Mouse (Mus musculus) cerebellum, adult (tissue): ENCODE data around the gene Zfp185.

Experiments used
- ATAC-seq: cut with Nextera tagmentation; 2 replicates; pipeline ENCODE4 v1.9.2; 2017; ENCODE audit warnings: mild to moderate bottlenecking, moderate library complexity, mixed read lengths; ENCODE audit not compliant: insufficient number of reproducible peaks, low FRiP score, low TSS enrichment

The Zfp185 gene

DNA sequence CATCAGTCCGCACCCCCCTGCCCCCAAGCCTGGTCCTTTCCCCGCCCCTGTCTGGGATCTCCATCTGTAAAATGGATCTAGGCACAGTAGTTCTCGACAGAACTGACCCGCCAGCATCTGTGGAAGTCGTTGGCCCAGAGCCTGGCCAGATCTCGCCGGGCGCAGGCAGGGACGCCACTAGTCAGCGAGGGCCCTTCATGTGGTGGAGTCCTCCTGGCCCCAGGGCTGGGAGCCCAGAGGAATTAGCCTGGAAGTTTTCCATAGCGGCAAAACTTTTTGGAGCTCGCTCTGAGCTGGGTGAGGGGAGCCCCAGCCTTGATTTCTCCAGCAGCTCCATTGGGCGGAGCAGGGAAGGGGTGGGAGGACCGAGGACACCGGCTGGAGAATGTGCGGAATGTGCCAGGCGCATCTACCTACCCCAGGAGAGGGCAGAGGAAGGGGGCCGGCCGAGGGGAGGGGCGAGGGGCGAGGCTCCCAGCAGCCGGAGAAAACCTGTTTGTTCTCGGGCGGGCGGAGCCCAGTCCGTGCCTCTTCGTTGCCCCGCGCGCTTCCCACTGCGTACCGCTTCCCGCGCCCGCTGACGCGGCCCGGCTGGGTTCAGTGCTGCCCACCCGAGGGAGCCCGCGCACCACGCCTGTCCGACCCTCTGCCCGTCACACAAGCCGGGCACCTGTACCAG lies at the start of gene Zfp185:
Gene Zfp185, plus strand, starts transcription at position 499 of the 679 bp plus-strand sequence.
- no peak for ATAC-seq

DNA sequence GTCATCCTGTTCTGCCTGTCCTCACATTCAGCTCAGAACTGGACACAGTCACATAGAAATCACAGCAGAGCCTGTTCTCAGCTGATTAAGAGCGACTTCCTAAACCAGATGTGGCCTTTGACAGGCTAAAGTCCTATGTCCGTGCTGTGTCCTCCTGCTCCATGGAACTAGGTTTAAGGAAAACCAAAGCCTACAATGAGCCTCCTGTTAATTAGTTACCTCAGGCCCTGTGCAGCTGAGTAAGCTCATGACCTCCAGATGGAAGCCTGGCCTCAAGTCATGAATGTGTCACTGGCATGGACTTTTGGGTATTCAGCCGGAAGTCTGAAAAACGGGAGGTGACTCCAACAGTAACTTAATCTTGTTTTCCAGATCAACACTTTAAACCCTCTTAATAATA lies 33.7 kb upstream of the Zfp185 start:
- ATAC-seq = no peak

DNA sequence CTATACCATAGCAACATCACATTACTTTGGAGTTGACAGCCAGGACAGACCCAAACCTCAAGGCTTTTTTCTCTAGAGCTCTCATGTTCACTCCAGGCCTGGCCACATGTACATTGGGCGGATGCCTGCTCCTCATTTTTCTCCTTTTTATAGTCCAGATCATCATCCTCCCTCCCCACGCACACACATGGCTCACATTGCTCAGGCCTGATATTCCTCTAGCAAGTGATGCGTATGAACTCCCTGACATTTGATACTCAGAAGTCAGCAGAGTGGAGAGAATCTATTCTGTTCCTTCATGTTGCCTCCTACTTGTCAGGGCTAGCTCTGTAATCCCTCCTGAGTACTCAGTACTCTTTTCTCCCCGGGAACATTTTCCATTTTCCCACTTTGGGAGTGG lies 30.7 kb upstream of the Zfp185 start:
- ATAC-seq = no peak

DNA sequence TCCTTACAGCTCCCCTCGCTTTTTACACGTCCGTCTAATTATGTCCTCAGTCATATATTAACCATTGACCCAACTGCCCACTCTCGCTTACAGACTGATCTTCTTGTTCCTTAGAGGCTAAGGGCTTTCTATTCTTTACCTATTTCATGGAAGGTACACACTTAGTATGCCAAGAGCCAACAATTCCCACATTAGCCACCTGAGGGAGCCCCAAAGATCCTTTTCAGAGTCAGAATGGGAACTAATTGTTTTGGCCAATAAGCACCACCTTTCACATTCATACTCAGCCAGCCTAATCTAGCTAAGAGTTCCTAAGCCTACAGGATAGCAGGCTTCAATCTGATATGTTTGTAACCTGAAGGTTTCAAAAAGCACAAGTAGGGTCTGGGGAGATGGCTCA lies 26.7 kb upstream of the Zfp185 start:
- ATAC-seq = no peak

DNA sequence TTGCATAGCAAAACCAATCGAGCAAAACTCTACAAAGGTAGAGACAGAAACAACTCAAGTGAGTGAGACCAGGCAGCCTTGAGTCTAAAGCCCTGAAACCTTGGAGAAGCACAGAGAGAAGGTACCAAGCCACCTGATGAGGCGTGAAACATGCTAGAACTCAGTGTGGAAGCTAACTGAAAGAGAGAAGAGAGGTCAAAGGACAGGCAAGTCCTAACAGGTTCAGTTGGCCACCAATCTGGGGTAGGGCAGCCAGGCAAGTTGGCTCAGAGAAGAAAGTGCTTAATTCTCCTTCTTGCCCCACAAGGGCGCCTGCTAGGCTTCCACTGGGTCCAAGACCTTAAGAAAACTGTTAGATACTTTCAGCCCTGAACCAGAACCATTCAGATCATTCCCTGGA lies 25.6 kb upstream of the Zfp185 start:
- ATAC-seq = no peak

DNA sequence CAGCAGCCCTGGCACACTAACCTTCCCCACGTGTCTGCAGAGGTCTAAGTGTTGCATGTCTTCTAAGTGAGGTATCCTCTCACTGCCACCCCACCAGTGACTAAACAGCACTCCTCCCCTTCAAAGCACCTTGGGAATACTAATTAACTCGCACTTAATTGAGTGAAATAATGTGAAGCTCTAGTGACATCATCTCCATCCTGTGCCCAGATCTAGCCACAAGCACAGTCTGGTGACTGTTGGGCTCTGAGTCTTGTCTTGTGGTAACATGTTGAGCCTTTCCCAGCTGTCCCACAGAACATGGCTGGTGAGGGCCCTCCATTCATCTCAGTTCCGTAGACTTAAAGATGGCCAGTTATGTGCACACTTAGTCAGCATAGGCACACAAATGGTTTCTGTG lies 24.4 kb upstream of the Zfp185 start:
- no peak for ATAC-seq

DNA sequence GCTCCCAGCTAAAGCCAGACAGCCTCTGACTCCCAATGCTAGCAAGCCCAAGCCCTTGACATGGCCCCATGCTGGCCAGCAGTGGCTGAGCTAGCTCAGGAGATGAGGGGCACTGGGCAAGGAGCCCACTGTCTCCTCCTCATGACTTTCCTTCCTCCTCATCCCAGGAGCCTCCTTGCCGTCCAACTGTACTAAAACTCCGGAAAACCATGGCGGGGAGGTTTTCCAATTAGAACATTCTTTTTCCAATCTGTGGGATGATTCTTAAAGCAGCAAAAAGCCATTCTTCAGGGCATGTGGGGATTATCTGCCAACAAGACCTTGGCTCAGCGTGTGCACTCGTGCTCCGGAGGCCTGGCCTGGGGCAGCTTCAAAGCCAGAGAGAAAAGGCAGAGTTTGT lies 4.3 kb upstream of the Zfp185 start:
- no peak for ATAC-seq

DNA sequence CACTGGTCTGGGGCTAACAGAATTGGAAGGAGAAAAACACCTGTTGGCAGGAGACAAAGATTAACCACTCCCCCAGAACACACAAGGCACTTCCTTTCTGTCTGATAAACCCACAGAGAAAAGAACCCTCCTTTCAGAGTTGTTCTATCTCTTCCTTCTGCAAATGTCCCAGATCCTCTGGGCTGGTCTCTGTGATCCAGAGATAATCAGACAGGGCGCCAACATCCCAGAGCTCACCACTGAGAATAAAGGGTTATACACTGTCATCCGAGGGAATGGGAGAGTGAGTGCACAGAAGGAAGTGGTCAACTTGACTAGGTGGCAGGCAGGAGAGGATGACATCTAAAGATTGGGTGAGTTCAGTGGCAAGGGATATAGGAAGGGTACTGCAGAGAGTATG lies 1.5 kb upstream of the Zfp185 start:
- no peak for ATAC-seq

DNA sequence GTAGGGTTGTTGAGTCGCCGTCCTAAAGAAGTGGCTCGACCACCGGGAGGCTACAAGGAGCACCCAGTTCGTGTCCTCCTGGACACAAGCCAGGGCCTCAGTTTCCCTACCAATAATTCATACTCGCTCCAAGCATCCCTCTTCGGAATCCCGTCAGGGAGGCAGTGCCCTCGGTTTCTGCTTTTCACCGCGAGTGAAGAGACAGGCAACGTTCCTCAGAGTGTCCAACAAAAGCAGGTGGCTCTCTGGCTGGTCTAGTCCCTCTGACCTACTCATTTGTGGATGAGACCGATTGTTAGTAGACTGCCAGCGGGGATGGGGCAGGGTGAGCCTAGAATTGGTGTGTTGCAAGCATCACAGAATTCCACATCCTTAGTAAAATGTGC lies 374 bp downstream of the Zfp185 start:
- no peak for ATAC-seq

DNA sequence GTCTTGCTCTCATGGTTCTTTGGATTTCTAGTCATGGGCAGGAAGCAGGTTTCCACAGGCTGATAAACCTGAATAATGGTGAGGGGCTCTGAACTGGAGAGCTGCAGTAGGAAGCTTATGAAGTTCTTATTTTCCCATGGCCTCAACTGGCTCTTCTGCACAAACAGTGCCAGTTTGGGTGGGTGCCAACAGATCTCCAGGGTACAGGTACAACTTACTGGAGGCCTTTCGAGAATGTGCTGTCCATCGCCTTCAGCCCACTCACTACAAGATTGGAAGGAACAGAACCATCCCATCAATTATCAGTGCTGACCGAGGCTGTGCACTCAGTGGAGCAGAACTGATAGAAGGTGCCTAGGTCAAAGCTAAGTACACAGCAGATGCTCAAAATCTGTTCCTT lies 1.3 kb downstream of the Zfp185 start:
- no peak for ATAC-seq

DNA sequence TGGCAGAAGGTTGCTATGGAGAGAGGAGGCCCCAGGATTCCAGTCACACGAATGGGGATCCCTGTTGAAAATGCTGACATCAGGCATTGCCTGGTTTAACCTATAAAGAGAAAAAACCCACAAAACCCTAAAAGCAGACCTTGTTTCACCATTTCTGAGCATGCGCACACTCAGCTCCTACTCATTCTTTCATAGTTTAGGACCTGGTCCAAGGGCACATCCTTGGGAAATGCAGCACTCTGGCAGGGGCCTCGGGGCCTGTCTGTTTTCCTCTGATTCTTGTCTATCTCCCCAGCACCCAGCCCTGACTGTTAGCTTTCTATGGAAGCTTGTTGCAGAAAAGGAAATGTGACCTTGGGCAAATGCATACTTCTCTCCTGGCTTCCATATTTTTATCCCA lies 3.4 kb downstream of the Zfp185 start:
- ATAC-seq = no peak

DNA sequence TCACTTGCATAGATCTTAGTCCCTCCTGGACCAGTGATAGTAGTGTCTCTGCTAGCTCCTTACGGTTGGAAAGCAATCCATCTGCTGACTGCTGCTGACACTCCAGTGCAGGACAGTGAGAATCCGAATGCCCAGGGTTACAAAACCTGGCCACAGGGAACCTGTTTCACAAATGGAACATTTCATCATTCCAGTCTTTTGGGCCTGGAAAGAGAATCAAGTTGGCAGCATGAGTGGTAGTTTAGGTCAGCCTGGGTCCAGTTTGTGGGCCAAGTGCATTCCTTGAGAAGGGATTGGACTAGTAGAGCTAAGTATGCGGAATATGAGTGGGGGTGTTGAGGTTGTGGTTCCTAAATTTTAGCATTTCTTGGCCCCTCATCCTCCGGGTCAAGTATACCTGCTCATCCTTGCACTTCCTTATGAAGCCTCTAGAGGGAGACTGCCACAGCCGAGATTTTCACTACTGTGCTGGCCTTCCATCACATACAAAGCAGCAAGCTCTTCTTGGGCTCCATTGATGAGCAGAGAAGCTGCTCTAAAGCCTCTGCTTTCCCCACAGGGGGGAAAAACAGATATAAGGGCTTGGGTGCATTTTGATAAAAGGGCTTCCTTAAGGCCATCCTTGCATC lies 5.3 kb downstream of the Zfp185 start:
- no peak for ATAC-seq

DNA sequence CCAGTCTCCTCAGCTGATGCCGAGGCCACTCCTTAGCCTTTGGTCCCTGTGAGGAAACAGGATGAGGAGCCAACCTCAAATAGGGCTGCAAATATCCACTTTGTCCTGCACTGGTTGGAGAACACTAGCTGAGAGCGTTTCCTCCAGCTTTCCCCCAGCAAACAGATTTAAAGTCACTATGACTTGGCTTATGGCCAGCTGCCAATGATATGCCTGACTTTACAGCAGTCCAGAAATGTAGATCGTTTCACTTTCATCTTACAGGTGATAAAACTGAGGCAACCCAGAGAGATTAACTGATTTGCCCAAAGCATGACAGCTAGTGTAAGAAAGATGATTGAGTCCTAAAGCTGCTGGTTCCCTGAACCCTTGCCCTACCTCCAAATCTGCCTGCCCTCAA lies 8.4 kb downstream of the Zfp185 start:
- ATAC-seq = no peak

DNA sequence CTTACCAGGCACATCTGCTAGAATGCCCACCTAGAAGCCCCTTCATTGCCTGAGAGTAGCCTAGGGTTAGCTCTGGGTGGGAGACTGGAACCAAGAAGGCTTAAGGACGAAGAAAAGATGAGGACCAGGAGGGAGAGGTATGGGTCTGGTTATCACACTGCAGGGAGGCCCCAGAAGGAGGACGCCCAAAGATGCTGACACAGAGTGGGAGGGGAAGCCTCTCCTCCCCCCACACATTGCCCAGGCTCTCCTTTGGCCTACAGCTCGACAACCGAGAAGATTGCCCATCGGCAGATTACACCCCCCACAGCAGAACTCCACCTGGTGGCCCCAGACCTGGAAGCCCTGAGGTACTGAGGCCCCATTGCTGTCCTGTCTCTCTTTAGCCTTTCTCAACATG lies 16.0 kb downstream of the Zfp185 start:
- ATAC-seq = no peak

DNA sequence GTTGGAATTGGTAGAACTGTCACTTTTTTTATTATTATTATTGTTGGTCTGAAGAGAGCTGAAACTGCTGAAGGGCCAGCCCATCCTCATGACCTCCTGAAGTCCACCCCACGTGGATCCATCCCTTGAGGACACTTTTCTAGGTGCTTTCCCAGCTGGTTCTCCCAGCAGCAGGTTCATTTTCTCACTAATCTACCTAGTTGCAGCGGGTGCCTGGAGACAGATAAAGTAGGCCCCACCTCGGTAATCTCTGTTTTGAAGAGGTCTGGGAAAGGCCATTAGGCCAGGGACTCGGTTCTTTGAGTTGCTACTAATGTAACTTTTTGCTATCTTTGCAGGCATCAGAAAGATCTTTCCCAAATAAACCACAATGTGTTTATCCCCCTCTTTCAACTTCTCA lies 18.5 kb downstream of the Zfp185 start:
- ATAC-seq = no peak

DNA sequence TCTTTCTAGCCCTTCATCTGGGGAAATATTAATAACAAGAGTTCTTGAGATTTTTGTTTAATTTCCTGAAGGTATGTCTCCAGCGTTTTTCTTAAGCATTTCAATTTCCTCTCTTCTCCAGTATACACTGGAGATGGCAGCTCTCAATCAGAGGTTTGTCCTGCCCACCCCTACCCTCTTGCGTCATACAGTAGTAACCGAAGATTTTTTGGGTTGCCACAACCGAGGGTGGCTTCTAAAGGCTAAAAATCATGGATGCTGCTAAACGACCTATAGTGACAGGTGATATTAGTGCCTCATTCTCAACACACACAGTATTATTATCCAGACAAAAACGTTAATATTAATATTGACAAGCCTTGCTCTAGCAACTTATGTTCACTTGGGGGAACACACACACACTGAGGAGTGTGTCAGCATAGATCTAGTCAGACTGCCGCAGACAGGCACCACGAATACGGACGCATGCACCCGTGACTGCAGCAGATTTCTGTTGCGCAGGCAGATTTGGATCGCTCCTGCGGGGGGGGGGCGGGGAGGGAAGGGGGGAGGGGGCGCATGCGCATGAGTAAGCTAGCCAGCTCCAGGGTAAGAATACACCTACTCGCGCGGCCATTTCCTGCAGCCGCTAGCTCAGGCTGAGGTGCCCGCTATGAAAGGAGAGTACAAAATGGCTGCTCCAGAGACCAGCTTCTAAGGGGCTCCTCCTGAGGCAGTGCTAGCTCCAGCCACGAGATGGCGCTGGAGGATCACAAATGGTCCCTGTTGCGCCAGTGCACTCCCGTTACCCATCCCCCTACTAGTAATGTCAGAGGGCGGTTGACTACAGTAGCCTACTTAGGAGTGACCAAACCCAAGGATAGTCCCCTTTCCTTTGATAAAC lies 20.7 kb downstream of the Zfp185 start:
- ATAC-seq = peak; percentile 99

DNA sequence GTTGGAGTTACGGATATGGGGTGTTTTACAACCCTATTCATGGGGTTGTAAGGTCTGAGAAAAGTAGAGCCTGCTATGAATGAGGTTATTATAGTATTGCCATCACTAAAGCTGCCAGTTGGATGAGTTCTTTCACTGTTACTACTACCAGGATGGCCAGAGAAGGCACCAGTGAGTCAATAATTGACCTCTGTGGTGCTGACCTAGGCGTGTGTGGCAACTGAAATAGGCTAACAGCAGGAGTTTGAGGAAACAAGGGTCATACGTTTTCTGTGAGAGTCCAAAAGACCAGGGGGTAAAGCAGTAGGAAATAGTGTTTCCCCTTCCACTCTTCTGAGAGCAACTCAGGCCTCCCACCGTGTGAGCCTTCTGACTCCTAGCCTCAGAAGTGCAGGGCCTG lies 25.7 kb downstream of the Zfp185 start:
- ATAC-seq = no peak

DNA sequence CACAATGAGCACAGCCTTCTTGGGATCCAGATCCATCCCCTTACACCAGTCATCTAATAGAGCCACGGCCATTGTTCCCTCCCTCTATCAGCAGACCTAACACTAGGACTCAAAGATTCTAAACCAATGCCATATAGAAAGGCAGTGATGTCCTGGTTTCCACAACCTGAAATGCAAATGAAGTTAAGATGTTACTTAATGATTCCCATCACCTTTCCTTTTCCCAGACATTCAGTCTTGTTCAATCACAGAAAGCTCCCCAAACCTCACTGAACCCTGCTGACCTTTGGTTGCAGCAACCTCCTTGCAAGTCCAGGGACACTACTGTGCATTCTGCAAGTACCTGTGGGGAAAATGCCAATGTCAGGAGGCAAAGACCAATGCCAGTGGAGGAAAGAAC lies 49.9 kb downstream of the Zfp185 start, which contains the start of gene Pnma5:
Gene Pnma5, minus strand, starts transcription at position 101 of the 400 bp plus-strand sequence.
- ATAC-seq = no peak

DNA sequence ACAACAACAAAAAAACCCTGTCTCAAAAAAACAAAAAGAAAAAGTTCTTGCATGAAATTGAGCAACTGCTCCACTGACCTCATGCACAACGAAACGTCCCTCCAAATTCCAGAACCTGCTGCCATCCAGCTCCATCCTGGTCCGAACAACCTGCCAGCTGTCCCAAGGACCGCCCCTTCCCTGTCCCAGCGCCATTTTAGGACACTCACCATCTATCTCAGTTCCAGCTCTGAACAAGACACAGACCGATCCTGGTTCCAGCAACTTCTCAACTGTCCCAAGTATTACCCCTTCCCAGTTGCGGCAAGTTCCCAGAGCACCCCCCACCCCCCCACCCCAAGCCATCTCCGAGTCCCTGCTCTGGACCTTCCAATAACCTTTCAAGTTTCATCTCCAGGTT lies 51.7 kb downstream of the Zfp185 start:
- no peak for ATAC-seq

DNA sequence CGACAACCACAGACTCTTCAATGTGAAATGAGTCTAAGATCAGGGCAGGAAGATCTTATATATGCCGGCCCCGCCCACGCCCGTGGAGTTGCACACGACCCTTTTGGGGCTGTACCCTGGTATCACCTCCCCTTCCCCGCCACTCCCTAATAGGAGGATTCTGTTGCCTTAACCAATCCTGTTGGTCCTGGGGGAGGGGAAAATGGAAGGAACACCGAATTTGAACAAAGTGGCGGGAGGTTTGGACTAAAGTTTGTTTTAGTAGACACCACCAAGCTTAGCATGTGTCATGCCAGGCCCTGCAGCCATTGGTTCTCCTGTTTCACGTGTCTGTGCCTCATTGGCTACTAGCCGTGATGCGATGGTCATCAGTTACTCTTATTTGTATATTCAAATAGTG lies 52.5 kb downstream of the Zfp185 start:
- ATAC-seq = no peak

DNA sequence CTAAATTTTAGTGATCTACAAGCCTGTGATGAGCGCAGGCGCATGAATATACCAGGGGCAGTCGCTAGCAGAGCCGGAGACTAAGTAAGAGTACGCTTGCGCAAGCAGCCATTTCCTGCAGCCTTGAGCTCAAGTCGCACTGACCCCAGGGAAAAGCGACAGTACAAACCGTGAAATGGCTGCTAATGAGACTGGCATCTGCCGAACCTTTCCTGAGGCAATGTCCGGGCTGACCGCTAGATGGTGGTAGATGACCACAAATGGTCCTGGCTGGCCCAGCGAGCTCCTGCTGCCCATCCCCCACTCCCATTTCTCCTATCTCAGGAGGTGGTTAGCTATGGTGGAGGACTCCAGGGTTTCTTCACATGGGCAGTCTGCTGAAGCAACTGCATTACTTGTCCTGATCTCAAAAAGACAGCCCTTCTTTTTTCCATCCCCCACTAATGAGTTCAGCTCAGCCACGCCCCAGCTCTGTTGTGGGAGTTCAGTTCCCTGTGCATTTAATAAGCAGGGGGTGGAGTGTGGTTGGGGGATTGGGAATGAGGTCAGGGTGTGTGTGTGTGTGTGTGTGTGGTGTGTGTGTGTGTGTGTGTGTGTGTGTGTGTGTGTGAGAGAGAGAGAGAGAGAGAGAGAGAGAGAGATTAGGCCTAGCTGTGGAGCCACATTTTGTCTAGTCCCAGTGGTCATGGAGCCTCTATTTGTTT lies 66.9 kb downstream of the Zfp185 start:
- ATAC-seq = peak; percentile 99
